Mouse (Mus musculus): ENCODE data around the gene Itgad.

DNA sequence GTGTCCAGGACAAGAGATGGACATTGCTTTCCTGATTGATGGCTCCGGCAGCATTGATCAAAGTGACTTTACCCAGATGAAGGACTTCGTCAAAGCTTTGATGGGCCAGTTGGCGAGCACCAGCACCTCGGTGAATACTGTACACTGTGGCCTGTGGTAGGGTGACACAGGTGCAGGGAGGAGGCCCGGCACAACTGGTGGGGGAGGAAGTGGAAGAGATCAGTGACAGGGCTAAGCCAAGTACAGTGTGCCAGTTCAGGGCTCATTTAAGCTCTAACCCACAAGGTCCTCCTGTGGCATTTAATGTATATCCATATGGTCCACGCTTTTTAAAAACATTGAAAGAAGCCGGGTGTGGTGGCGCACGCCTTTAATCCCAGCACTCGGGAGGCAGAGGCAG lies 27.5 kb downstream of the Itgad start:
- TF ChIP-seq CTCF (IDR thresholded peaks at IDR 0.05; ENCODE audit: insufficient read depth, low read length) (no peak), POLR2A (IDR thresholded peaks at IDR 0.05; ENCODE audit: borderline replicate concordance, extremely low read depth, low read depth, low read length) (no peak)
